Mouse (Mus musculus): ENCODE results near the gene Trio. TPM values are rescaled to one million over a fixed set of nuclear protein-coding genes. Genes with fewer than 3 reads are reported as not detected.

Gene Trio
- polyA plus RNA-seq, 1 experiment from 2014 or later, result 17.4 TPM

GRCm38 (mm10) chr15:27802243-27802642, 223.4 kb downstream of the Trio start:
- Histone ChIP-seq H3K4me1 (replicated peaks; ENCODE audit: insufficient read depth, low read length) (no peaks in the 10 kb centered on the region), H3K9ac (ENCODE audit: low read depth, low read length) (no peak overlapping the region), H3K9me3 (replicated peaks; ENCODE audit: low read length) (no peaks in the 10 kb centered on the region), H3K4me2 (ENCODE audit: low read length) (no peak overlapping the region), H3K36me3 (ENCODE audit: insufficient read depth, low read length) (peaks cover 41% of the 10 kb centered on the region), H3K27me3 (ENCODE audit: insufficient read depth, low read length) (no peaks in the 10 kb centered on the region), H3K27ac (no peak overlapping the region), H3K4me3 (replicated peaks; ENCODE audit: low read depth, low read length) (no peak overlapping the region)
- WGBS, result 74% methylated on average over 12 of the region's 12 CpGs
- DNase-seq (ENCODE audit: low spot score) (no peak), ATAC-seq (replicated peaks; ENCODE audit: low FRiP score, low read depth) (no peak)
- TF ChIP-seq CTCF (IDR thresholded peaks at IDR 0.05; ENCODE audit: low read depth), result no peak

DNA sequence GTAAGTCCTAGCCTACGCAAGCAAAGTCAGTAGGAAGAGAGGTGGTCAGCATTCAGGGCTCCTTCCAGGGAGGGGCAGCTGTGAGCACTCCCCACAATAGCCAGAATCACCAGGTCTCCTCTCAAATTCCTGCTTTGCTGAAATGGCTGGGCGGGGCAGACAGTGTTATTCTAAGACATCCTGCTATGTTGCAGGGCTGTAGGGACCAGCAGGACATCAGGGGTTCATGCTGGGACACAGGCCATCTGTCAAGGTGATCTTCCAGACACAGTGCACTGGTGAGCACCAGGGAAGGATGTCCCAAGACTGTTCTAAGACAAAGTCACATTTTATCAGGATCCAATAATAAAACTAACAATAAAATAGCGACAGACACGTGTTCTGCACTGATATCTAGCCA, 224.5 kb downstream of the Trio start:
- H3K36me3 ChIP-seq (ENCODE audit: insufficient read depth, low read length), result peaks cover 41% of the 10 kb centered on the region
- WGBS, result 65% methylated on average over 4 of the region's 4 CpGs
- H3K9ac ChIP-seq (ENCODE audit: low read depth, low read length), result no peak overlapping the region
- DNase-seq (ENCODE audit: low spot score) (no peak), ATAC-seq (replicated peaks; ENCODE audit: low FRiP score, low read depth) (no peak)
- no peak overlapping the region for H3K4me3 ChIP-seq (replicated peaks; ENCODE audit: low read depth, low read length)
- no peak for TF ChIP-seq CTCF (IDR thresholded peaks at IDR 0.05; ENCODE audit: low read depth)
- no peaks in the 10 kb centered on the region for H3K9me3 ChIP-seq (replicated peaks; ENCODE audit: low read length)
- H3K27ac ChIP-seq, result no peak overlapping the region
- no peak overlapping the region for H3K4me2 ChIP-seq (ENCODE audit: low read length)
- peaks cover 6% of the 10 kb centered on the region for H3K4me1 ChIP-seq (replicated peaks; ENCODE audit: insufficient read depth, low read length)
- H3K27me3 ChIP-seq (ENCODE audit: insufficient read depth, low read length), result no peaks in the 10 kb centered on the region

DNA sequence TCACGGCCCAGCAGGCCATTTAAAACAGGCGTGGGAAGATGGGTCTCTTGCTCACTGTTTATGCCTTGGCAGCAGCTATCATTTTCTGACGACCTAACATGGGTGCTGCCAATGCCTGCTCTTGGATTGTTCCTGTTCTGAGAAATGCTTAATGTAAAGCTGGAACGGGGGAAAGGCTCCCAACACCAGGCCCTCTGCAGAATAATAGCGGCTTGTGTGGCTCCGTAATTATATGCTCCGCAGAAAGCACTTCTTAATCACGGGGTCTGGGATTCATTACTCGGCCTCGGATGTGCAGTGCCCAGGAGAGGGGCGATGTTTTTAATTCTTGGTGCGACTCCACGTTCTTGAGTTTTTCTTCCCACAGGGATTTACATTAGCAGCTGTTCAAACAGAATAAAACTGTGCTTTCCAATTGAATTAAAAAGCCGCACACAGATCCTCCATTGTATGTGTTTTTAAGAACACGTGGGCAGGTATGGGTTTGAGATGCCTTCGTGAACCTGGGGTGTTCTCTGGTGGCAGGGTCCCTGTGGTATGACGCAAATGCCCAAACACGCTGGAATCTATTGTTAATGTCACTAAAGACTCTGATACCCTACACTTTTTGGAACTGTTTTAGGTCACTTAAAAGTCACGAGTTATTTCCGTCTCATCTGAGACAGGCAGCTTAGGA, 228.0 kb downstream of the Trio start:
- no peak for ATAC-seq (replicated peaks; ENCODE audit: low FRiP score, low read depth)

GRCm38 (mm10) chr15:27796868-27797222, 228.8 kb downstream of the Trio start:
- no peak for TF ChIP-seq CTCF (IDR thresholded peaks at IDR 0.05; ENCODE audit: low read depth)
- DNase-seq (ENCODE audit: low spot score), result no peak
- Histone ChIP-seq H3K9ac (ENCODE audit: low read depth, low read length) (no peak overlapping the region), H3K4me1 (replicated peaks; ENCODE audit: insufficient read depth, low read length) (peaks cover 7% of the 10 kb centered on the region), H3K27me3 (ENCODE audit: insufficient read depth, low read length) (no peaks in the 10 kb centered on the region), H3K4me2 (ENCODE audit: low read length) (no peak overlapping the region), H3K4me3 (replicated peaks; ENCODE audit: low read depth, low read length) (no peak overlapping the region), H3K27ac (peak overlapping the region; percentile 79; the same call in 1 of the 2 replicates), H3K36me3 (ENCODE audit: insufficient read depth, low read length) (peaks cover 27% of the 10 kb centered on the region), H3K9me3 (replicated peaks; ENCODE audit: low read length) (no peaks in the 10 kb centered on the region)
- ATAC-seq (replicated peaks; ENCODE audit: low FRiP score, low read depth), result no peak
- whole genome bisulfite sequencing, result 67% methylated on average over 7 of the region's 7 CpGs

More for the DNA sequence above, 228.0 kb downstream of the Trio start:
- Histone ChIP-seq H3K9ac (ENCODE audit: low read depth, low read length) (no peak overlapping the region), H3K9me3 (replicated peaks; ENCODE audit: low read length) (no peaks in the 10 kb centered on the region), H3K36me3 (ENCODE audit: insufficient read depth, low read length) (peaks cover 27% of the 10 kb centered on the region), H3K4me2 (ENCODE audit: low read length) (no peak overlapping the region), H3K4me3 (replicated peaks; ENCODE audit: low read depth, low read length) (no peak overlapping the region), H3K4me1 (replicated peaks; ENCODE audit: insufficient read depth, low read length) (peaks cover 7% of the 10 kb centered on the region), H3K27me3 (ENCODE audit: insufficient read depth, low read length) (no peaks in the 10 kb centered on the region), H3K27ac (no peak overlapping the region)
- TF ChIP-seq CTCF (IDR thresholded peaks at IDR 0.05; ENCODE audit: low read depth), result no peak
- 80% methylated on average over 20 of the region's 20 CpGs for WGBS
- no peak for DNase-seq (ENCODE audit: low spot score)

DNA sequence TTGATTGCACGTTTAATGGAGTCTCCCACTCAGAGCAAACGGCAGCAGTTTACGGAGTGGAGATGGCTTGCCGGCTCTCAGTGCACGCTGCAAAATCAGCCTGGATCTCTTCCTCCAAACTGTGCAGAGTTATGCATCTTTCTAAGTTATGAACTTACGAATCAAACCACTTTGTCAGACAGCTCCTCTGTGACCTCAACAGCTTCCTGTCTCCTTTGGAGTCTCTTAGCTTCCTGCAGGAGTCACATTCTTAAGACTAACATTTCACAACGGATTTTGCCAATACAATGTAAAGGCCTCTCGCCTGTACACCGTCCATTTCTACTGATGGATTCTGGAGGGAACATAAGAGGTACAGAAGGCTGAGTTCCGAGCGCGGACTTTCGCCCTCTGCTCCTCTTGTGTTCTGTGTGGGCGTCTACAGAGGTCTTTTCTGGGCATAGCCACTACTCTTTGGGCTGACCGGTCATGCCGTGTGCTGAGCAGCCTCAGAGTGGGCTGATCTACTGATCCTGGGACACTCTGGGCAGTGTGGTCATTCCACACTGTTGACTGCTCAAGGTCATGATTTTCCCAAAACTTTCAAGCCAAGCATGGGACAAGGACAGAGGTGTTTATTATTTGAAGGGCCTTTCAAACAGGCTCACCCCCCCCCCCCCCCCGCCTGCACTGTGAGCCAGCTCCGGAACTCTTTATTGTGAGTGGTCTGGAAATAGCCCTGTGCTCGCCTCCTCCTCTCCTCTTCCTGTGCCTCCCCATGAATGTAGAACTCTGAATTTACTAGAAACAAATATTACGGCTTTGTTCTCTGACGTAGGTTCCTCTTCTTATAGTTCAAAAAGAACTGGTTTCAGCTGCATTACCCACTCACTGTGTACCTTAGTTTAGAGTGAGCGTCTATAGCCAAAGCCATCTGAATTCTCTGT, 229.4 kb downstream of the Trio start:
- Histone ChIP-seq H3K4me2 (ENCODE audit: low read length) (0 out of 2 replicates have a peak overlapping the region, but pooled peaks have one; percentile 1), H3K27ac (peak overlapping the region; percentile 79), H3K4me3 (replicated peaks; ENCODE audit: low read depth, low read length) (no peak overlapping the region), H3K36me3 (ENCODE audit: insufficient read depth, low read length) (peaks cover 24% of the 10 kb centered on the region), H3K9ac (ENCODE audit: low read depth, low read length) (no peak overlapping the region), H3K27me3 (ENCODE audit: insufficient read depth, low read length) (no peaks in the 10 kb centered on the region), H3K9me3 (replicated peaks; ENCODE audit: low read length) (no peaks in the 10 kb centered on the region), H3K4me1 (replicated peaks; ENCODE audit: insufficient read depth, low read length) (peaks cover 7% of the 10 kb centered on the region)
- 54% methylated on average over 22 of the region's 22 CpGs for WGBS
- DNase-seq (ENCODE audit: low spot score) (peak; percentile 70), ATAC-seq (replicated peaks; ENCODE audit: low FRiP score, low read depth) (no peak)
- TF ChIP-seq CTCF (IDR thresholded peaks at IDR 0.05; ENCODE audit: low read depth), result no peak

DNA sequence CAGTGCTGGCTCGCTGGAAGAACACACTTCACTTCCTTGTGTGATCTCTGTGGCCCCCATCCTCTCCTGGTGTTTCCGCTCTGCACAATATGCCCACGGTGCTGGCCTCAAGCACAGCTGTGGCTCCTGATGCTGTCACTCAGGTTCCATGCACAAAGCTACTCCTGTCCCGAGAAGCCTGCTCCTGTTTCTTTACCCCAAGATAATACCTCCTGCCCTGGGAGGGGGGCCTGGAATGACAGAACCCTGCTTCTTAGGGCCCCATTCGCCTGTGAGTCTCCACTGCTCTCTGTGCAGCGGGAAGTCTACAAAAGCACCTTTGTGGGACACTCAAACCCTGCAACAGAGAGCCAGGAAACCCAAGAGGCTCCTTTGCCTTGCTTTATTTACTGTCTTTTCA, 232.4 kb downstream of the Trio start:
- WGBS, result 74% methylated on average over 6 of the region's 6 CpGs
- no peak overlapping the region for H3K9ac ChIP-seq (ENCODE audit: low read depth, low read length)
- peaks cover 6% of the 10 kb centered on the region; the same call in 1 of the 2 replicates for H3K36me3 ChIP-seq (ENCODE audit: insufficient read depth, low read length)
- DNase-seq (ENCODE audit: low spot score) (no peak), ATAC-seq (replicated peaks; ENCODE audit: low FRiP score, low read depth) (no peak)
- no peaks in the 10 kb centered on the region for H3K27me3 ChIP-seq (ENCODE audit: insufficient read depth, low read length)
- H3K9me3 ChIP-seq (replicated peaks; ENCODE audit: low read length), result no peaks in the 10 kb centered on the region
- TF ChIP-seq CTCF (IDR thresholded peaks at IDR 0.05; ENCODE audit: low read depth), result no peak
- H3K4me3 ChIP-seq (replicated peaks; ENCODE audit: low read depth, low read length), result no peak overlapping the region
- H3K27ac ChIP-seq, result no peak overlapping the region
- peaks cover 7% of the 10 kb centered on the region for H3K4me1 ChIP-seq (replicated peaks; ENCODE audit: insufficient read depth, low read length)
- no peak overlapping the region for H3K4me2 ChIP-seq (ENCODE audit: low read length)
